ENCODE assay signal across 9 mouse cellular contexts in the genomic region with DNA sequence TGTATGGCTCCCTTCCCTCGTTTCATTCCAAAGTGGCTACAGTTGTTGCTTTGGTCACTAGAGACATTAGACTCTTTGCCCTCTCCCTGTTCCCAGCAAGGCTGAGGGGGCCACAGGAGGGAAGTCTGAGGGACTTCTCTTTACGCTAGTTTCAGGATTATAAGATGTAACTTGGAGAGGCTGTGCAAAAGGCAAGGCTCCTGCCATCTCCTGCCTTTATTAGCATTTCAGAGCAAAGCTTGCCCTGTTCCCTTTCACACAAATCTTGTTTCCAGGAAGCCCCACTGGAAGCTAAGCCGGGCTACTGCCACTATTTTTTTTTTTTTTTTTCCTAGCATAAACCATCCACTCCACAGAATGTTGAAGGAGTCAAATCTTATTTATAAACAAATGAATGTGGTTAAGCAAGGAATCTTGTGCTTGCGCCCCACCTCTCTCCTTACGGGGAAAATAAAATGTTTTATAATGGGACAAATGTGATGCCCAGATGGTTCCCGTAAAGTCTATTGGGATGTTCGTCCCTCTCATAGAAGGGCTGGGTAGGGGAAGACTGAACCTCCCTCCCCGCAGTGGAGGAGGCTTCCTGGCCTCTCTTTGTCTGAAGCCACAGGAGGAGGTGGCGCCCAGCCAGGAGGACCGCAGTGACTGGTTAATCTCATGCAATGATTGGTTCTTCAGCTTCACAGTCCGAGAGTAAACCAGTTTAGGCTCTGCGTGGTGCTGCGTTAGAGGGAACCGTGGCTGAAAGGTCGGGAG.
DNase-seq lines count a peak whose midpoint lies in the region; ATAC-seq and TF ChIP-seq lines count a peak whose summit lies in the region.
"Had no signal": no experiment of that assay in that cellular context is flagged by ENCODE, and none has a peak within 500 bp of the region (broad histone marks: within the 10 kb centered on the region; RNA-seq: fewer than 3 reads in every experiment).

No protein-coding gene starts in this region.

- H3K27ac ChIP-seq in heart, adult 2 months = peak overlapping the region; percentile 8; the same call in 1 of the 2 replicates
- no peak overlapping the region for H3K27ac ChIP-seq in liver, postnatal 0 days (ENCODE audit: low read depth)
- peak overlapping the region; percentile 77 for H3K27ac ChIP-seq in neural tube, embryonic 15.5 days (replicated peaks)
- H3K27ac ChIP-seq: liver, embryonic 13.5 days had no signal

- H3K9me3 ChIP-seq in liver, postnatal 0 days (ENCODE audit: low read length) = no peaks in the 10 kb centered on the region
- no peaks in the 10 kb centered on the region for H3K9me3 ChIP-seq in neural tube, embryonic 15.5 days (replicated peaks)
- H3K9me3 ChIP-seq: liver, embryonic 13.5 days had no signal

- H3K4me1 ChIP-seq in heart, adult 2 months (ENCODE audit: control insufficient read depth, insufficient read depth, low read length) = peaks cover 23% of the 10 kb centered on the region
- peaks cover 18% of the 10 kb centered on the region for H3K4me1 ChIP-seq in liver, postnatal 0 days (ENCODE audit: insufficient read depth)
- H3K4me1 ChIP-seq in neural tube, embryonic 15.5 days = peaks cover 43% of the 10 kb centered on the region

- WGBS in heart, adult 2 months = 10% methylated on average over 15 of the region's 15 CpGs
- 15% methylated on average over 15 of the region's 15 CpGs for WGBS in liver, postnatal 0 days (ENCODE audit: insufficient replicate concordance)
- 5% methylated on average over 15 of the region's 15 CpGs for WGBS in neural tube, embryonic 15.5 days

- peaks cover 2% of the 10 kb centered on the region; the same call in 1 of the 2 replicates for H3K36me3 ChIP-seq in heart, adult 2 months (ENCODE audit: control insufficient read depth, insufficient read depth, low read length)
- H3K36me3 ChIP-seq in liver, postnatal 0 days (replicated peaks; ENCODE audit: insufficient read depth, low read length) = no peaks in the 10 kb centered on the region
- H3K36me3 ChIP-seq in neural tube, embryonic 15.5 days = no peaks in the 10 kb centered on the region
- H3K36me3 ChIP-seq: liver, embryonic 13.5 days had no signal

- no peak for TF ChIP-seq EP300 in heart, adult 2 months (IDR thresholded peaks at IDR 0.05; ENCODE audit: insufficient read depth, low read depth, low read length)
- TF ChIP-seq EP300 in liver, postnatal 0 days (IDR thresholded peaks at IDR 0.05; ENCODE audit: low read depth) = no peak

- intact Hi-C loops in heart, adult 2 months (cut with DNase I) = loop anchor here (5.0 kb wide), 1 partner anchor 34 kb away; no protein-coding TSS in a partner anchor

- H3K4me2 ChIP-seq in liver, postnatal 0 days (ENCODE audit: low read depth, low read length) = peak overlapping the region; percentile 27; the same call in 1 of the 2 replicates
- H3K4me2 ChIP-seq in neural tube, embryonic 15.5 days = peak overlapping the region; percentile 42
- H3K4me2 ChIP-seq: liver, embryonic 13.5 days had no signal

- TF ChIP-seq POLR2A in heart, adult 2 months (IDR thresholded peaks at IDR 0.05; ENCODE audit: insufficient read depth, low read depth, low read length) = no peak

- TF ChIP-seq CTCF in heart, adult 2 months (IDR thresholded peaks at IDR 0.05) = no peak
- no peak for TF ChIP-seq CTCF in liver, postnatal 0 days (IDR thresholded peaks at IDR 0.05; ENCODE audit: low read depth)

- peak; percentile 24; the same call in 1 of the 2 replicates for ATAC-seq in liver, postnatal 0 days
- ATAC-seq in neural tube, embryonic 15.5 days (ENCODE audit: low FRiP score) = peak; percentile 84

- H3K9ac ChIP-seq in heart, adult 2 months (ENCODE audit: low read depth, low read length) = peak overlapping the region; percentile 27
- H3K9ac ChIP-seq in liver, postnatal 0 days (replicated peaks) = no peak overlapping the region
- H3K9ac ChIP-seq in neural tube, embryonic 15.5 days (replicated peaks) = peak overlapping the region; percentile 34
- H3K9ac ChIP-seq: liver, embryonic 13.5 days had no signal

- peak; percentile 81 to 82 for DNase-seq in right cerebral cortex, postnatal 10 days (ENCODE audit: low spot score in 2 of 2)
- no peak for DNase-seq in right cerebral cortex, postnatal 25 days
- peak; percentile 64 for DNase-seq in embryo, embryonic 9.5 days (ENCODE audit: extremely low spot score)
- DNase-seq in heart, adult 2 months = peak; percentile 76 to 77
- peak; percentile 41 for DNase-seq in kidney, adult 11 months
- peak; percentile 45 for DNase-seq in liver, postnatal 0 days
- DNase-seq in T-cell, adult 2 months (ENCODE audit: low spot score) = no peak
- DNase-seq: liver, embryonic 13.5 days had no signal

- H3K79me2 ChIP-seq in heart, adult 2 months (replicated peaks; ENCODE audit: control insufficient read depth, insufficient read depth, low read length) = no peaks in the 10 kb centered on the region

- no peaks in the 10 kb centered on the region for H3K27me3 ChIP-seq in heart, adult 2 months (ENCODE audit: control insufficient read depth, insufficient read depth, low read length)
- H3K27me3 ChIP-seq in liver, postnatal 0 days (ENCODE audit: insufficient read depth, low read length) = no peaks in the 10 kb centered on the region
- H3K27me3 ChIP-seq in neural tube, embryonic 15.5 days (replicated peaks) = no peaks in the 10 kb centered on the region
- H3K27me3 ChIP-seq: liver, embryonic 13.5 days had no signal

- H3K4me3 ChIP-seq in heart, adult 2 months = no peak overlapping the region
- no peak overlapping the region for H3K4me3 ChIP-seq in liver, postnatal 0 days (ENCODE audit: low read depth, low read length)
- H3K4me3 ChIP-seq in neural tube, embryonic 15.5 days (replicated peaks) = peak overlapping the region; percentile 15
- H3K4me3 ChIP-seq: liver, embryonic 13.5 days had no signal

Comparison
In these comparisons a context has a peak if more than half of its experiments do, and no peak if none do; other contexts are left out.
1. DNase-seq: peak in right cerebral cortex, postnatal 10 days (2 of 2), embryo, embryonic 9.5 days (single experiment), heart, adult 2 months (2 of 2), kidney, adult 11 months (single experiment) and liver, postnatal 0 days (single experiment); none in right cerebral cortex, postnatal 25 days (single experiment) and T-cell, adult 2 months (single experiment).